Mouse (Mus musculus): ENCODE results near the gene Naif1.
A peak's percentile ranks its signal among the peaks of the same experiment; 100 is the strongest.

Gene Naif1

GRCm38 (mm10) chr2:32427720-32428119, 22.5 kb upstream of the Naif1 start:
- no peak for DNase-seq (ENCODE audit: low spot score)

- DNase-seq (ENCODE audit: low spot score): no peak
Observed at GRCm38 (mm10) chr2:32428262-32428722, 22.0 kb upstream of the Naif1 start.

- no peak for DNase-seq (ENCODE audit: low spot score)
Observed at GRCm38 (mm10) chr2:32429215-32429891, 20.9 kb upstream of the Naif1 start.

GRCm38 (mm10) chr2:32430701-32431676, 19.3 kb upstream of the Naif1 start:
- peak; percentile 66 for DNase-seq (ENCODE audit: low spot score)

GRCm38 (mm10) chr2:32436686-32437372, 13.4 kb upstream of the Naif1 start:
- DNase-seq (ENCODE audit: low spot score): no peak

GRCm38 (mm10) chr2:32437612-32438166, 12.6 kb upstream of the Naif1 start:
- DNase-seq (ENCODE audit: low spot score): no peak

GRCm38 (mm10) chr2:32438733-32439132, 11.5 kb upstream of the Naif1 start:
- no peak for DNase-seq (ENCODE audit: low spot score)

- DNase-seq (ENCODE audit: low spot score): no peak
Observed at GRCm38 (mm10) chr2:32439177-32439576, 11.1 kb upstream of the Naif1 start.

- DNase-seq (ENCODE audit: low spot score): no peak
Observed at GRCm38 (mm10) chr2:32440164-32440563, 10.1 kb upstream of the Naif1 start.

- no peak for DNase-seq (ENCODE audit: low spot score)
Observed at GRCm38 (mm10) chr2:32440632-32441031, 9.6 kb upstream of the Naif1 start.

GRCm38 (mm10) chr2:32441550-32441949, 8.7 kb upstream of the Naif1 start:
- no peak for DNase-seq (ENCODE audit: low spot score)

- DNase-seq (ENCODE audit: low spot score): no peak
Observed at GRCm38 (mm10) chr2:32445535-32445934, 4.7 kb upstream of the Naif1 start.

- no peak for DNase-seq (ENCODE audit: low spot score)
Observed at GRCm38 (mm10) chr2:32447264-32447936, 2.9 kb upstream of the Naif1 start.

GRCm38 (mm10) chr2:32448480-32448879, 1.8 kb upstream of the Naif1 start:
- DNase-seq (ENCODE audit: low spot score): no peak

- DNase-seq (ENCODE audit: low spot score): peak; percentile 97
Observed at GRCm38 (mm10) chr2:32450881-32451844, 906 bp downstream of the Naif1 start, which contains the start of gene Slc25a25. Slc25a25 (minus strand) TSS chr2:32451445.

GRCm38 (mm10) chr2:32451870-32452372, 1.7 kb downstream of the Naif1 start:
- DNase-seq (ENCODE audit: low spot score): peak; percentile 97

GRCm38 (mm10) chr2:32452441-32452971, 2.2 kb downstream of the Naif1 start:
- no peak for DNase-seq (ENCODE audit: low spot score)

- no peak for DNase-seq (ENCODE audit: low spot score)
Observed at GRCm38 (mm10) chr2:32453641-32454303, 3.5 kb downstream of the Naif1 start.

GRCm38 (mm10) chr2:32454633-32455032, 4.4 kb downstream of the Naif1 start:
- DNase-seq (ENCODE audit: low spot score): no peak
